Mouse (Mus musculus) CH12.LX (cell line): ENCODE data around the gene Gm9376. TPM values are rescaled to one million over a fixed set of nuclear protein-coding genes. Genes with fewer than 3 reads are reported as not detected.

Experiments
- DNase-seq: peaks from one replicate; pipeline ENCODE4 v3.0.0-alpha.2; 2013; ENCODE audit errors: extremely low read depth
- H3K27ac ChIP-seq: 2 replicates; pipeline ENCODE4 v1.5.1; 2012; ENCODE audit warnings: low read depth, mild to moderate bottlenecking, control low read depth, moderate library complexity; ENCODE audit not compliant: insufficient read depth
- H3K27me3 ChIP-seq: replicated peaks from 2 replicates; pipeline ENCODE3; 2012; ENCODE audit warnings: inconsistent platforms
- H3K36me3 ChIP-seq, 2 experiments: replicated peaks in 1 of 2; 2 replicates each; pipeline versions ENCODE3 to v1.6.1; 2012; ENCODE audit warnings: inconsistent platforms in 1 of 2, low read length in 1 of 2, mild to moderate bottlenecking in 1 of 2, mixed read lengths in 1 of 2, moderate library complexity in 1 of 2; ENCODE audit not compliant: control insufficient read depth in 1 of 2, insufficient read depth in 1 of 2
- H3K4me1 ChIP-seq, 2 experiments: 2 replicates each; pipeline ENCODE4 v1.6.1; 2012; ENCODE audit warnings: inconsistent platforms in 1 of 2, moderate library complexity in 1 of 2; ENCODE audit not compliant: insufficient read depth in 2 of 2, control insufficient read depth in 1 of 2
- H3K4me2 ChIP-seq: 2 replicates; pipeline ENCODE4 v1.6.1; 2012; ENCODE audit warnings: low read depth, mild to moderate bottlenecking, control low read depth; ENCODE audit not compliant: poor library complexity, insufficient read depth, severe bottlenecking
- H3K4me3 ChIP-seq, 3 experiments: fragments of 150-350 bp in 1 of 3; sonication (generic) in 1 of 3; replicated peaks in 1 of 3; 2 replicates each; pipeline versions ENCODE3 to v1.5.1; 2011 to 2012; ENCODE audit warnings: low read depth in 2 of 3, low read length in 2 of 3, mild to moderate bottlenecking in 2 of 3, moderate library complexity in 2 of 3, control low read depth in 1 of 3, improper control_type of control experiment in 1 of 3, inconsistent platforms in 1 of 3, mixed read lengths in 1 of 3; ENCODE audit not compliant: poor library complexity in 1 of 3
- H3K79me2 ChIP-seq: replicated peaks from 2 replicates; pipeline ENCODE4 v1.6.1; 2012; ENCODE audit warnings: mild to moderate bottlenecking, moderate library complexity; ENCODE audit not compliant: control insufficient read depth, poor library complexity, insufficient read depth, severe bottlenecking; ENCODE audit errors: extremely low read depth
- H3K9ac ChIP-seq: 2 replicates; pipeline ENCODE4 v1.6.1; 2012; ENCODE audit warnings: low read depth, mild to moderate bottlenecking, control low read depth, moderate library complexity; ENCODE audit not compliant: insufficient read depth
- H3K9me3 ChIP-seq: replicated peaks from 2 replicates; pipeline ENCODE3; 2012; ENCODE audit warnings: low read length, inconsistent platforms, mixed read lengths
- CHD1 ChIP-seq: IDR thresholded peaks from 2 replicates; pipeline ENCODE4 v1.6.1; 2012; ENCODE audit warnings: low read depth, low read length, improper control_type of control experiment, inconsistent platforms
- CTCF ChIP-seq, 2 experiments: IDR thresholded peaks in 1 of 2; conservative IDR thresholded peaks in 1 of 2; 2 replicates each; pipeline ENCODE4 v1.5.1; 2011 to 2012; ENCODE audit warnings: low read depth in 2 of 2, low read length in 2 of 2, improper control_type of control experiment in 1 of 2, inconsistent platforms in 1 of 2, mild to moderate bottlenecking in 1 of 2, moderate library complexity in 1 of 2
- ETS1 ChIP-seq: conservative IDR thresholded peaks from 2 replicates; pipeline ENCODE4 v1.6.1; 2012; ENCODE audit warnings: low read depth, mild to moderate bottlenecking, inconsistent platforms, low read length, improper control_type of control experiment, moderate library complexity
- GABPA ChIP-seq: IDR thresholded peaks from 2 replicates; pipeline ENCODE4 v1.6.1; 2012; ENCODE audit warnings: low read depth, low read length, improper control_type of control experiment, inconsistent platforms; ENCODE audit not compliant: insufficient replicate concordance
- HCFC1 ChIP-seq: IDR thresholded peaks from 2 replicates; pipeline ENCODE4 v1.6.1; 2012; ENCODE audit warnings: low read depth, mild to moderate bottlenecking, inconsistent platforms, low read length, improper control_type of control experiment
- JUN ChIP-seq: IDR thresholded peaks from 2 replicates; pipeline ENCODE4 v1.6.1; 2011; ENCODE audit warnings: low read depth, mild to moderate bottlenecking, low read length, improper control_type of control experiment, moderate library complexity; ENCODE audit not compliant: insufficient read depth
- MAZ ChIP-seq: IDR thresholded peaks from 2 replicates; pipeline ENCODE4 v1.6.1; 2012; ENCODE audit warnings: low read depth, mild to moderate bottlenecking, inconsistent platforms, low read length, improper control_type of control experiment, moderate library complexity
- MXI1 ChIP-seq: IDR thresholded peaks from 2 replicates; pipeline ENCODE4 v1.6.1; 2011; ENCODE audit warnings: mild to moderate bottlenecking, low read depth, low read length, improper control_type of control experiment
- MYC ChIP-seq: IDR thresholded peaks from 2 replicates; pipeline ENCODE4 v1.6.1; 2011; ENCODE audit warnings: low read depth, mild to moderate bottlenecking, improper control_type of control experiment, low read length
- NELFE ChIP-seq: IDR thresholded peaks from 2 replicates; pipeline ENCODE4 v1.6.1; 2011; ENCODE audit warnings: low read depth, low read length, improper control_type of control experiment
- POLR2AphosphoS2 ChIP-seq: IDR thresholded peaks from 2 replicates; pipeline ENCODE4 v1.6.1; 2011; ENCODE audit warnings: low read depth, low read length, improper control_type of control experiment
- RCOR1 ChIP-seq: conservative IDR thresholded peaks from 2 replicates; pipeline ENCODE4 v1.6.1; 2012; ENCODE audit warnings: low read depth, mild to moderate bottlenecking, inconsistent platforms, low read length, improper control_type of control experiment
- ZC3H11A ChIP-seq: IDR thresholded peaks from 2 replicates; pipeline ENCODE4 v1.6.1; 2012; ENCODE audit warnings: low read depth, mild to moderate bottlenecking, inconsistent platforms, low read length, improper control_type of control experiment
- ZNF384 ChIP-seq: IDR thresholded peaks from 2 replicates; pipeline ENCODE4 v1.6.1; 2012; ENCODE audit warnings: low read depth, low read length, improper control_type of control experiment, inconsistent platforms
- dilution Hi-C: fragments of 300-500 bp; cut with MboI; formaldehyde crosslinking; loops from 2 replicates; pipeline ENCODE4 v1.14.3; 2020; ENCODE audit warnings: low sequenced_read_pairs; ENCODE audit not compliant: extremely low pct_unique_long_range_greater_than_20kb, extremely low pct_ligation_motif_present
- in situ Hi-C: fragments of 300-500 bp; cut with MboI; formaldehyde crosslinking; loops from 3 replicates; pipeline ENCODE4 v1.14.3; 2019; ENCODE audit warnings: low sequenced_read_pairs, low pct_ligation_motif_present, low pct_unique_long_range_greater_than_20kb, mixed read lengths
- polyA plus RNA-seq: library from polyadenylated mRNA; unstranded; fragments of >175 nt; gene quantifications from 2 replicates; pipeline ENCODE4 v1.2.1, GENCODE M21; 2012; ENCODE audit warnings: low read depth; ENCODE audit not compliant: insufficient read length
- total RNA-seq, 2 experiments: library from RNA; depleted of rRNA; stranded (reverse); fragments of 300-350 nt in 1 of 2; fragments of >200 nt in 1 of 2; gene quantifications; 2 replicates each; pipeline ENCODE4 v1.2.3; 2012 to 2014

Gene Gm9376
- total and polyA plus RNA-seq, 3 experiments, result not detected

DNA sequence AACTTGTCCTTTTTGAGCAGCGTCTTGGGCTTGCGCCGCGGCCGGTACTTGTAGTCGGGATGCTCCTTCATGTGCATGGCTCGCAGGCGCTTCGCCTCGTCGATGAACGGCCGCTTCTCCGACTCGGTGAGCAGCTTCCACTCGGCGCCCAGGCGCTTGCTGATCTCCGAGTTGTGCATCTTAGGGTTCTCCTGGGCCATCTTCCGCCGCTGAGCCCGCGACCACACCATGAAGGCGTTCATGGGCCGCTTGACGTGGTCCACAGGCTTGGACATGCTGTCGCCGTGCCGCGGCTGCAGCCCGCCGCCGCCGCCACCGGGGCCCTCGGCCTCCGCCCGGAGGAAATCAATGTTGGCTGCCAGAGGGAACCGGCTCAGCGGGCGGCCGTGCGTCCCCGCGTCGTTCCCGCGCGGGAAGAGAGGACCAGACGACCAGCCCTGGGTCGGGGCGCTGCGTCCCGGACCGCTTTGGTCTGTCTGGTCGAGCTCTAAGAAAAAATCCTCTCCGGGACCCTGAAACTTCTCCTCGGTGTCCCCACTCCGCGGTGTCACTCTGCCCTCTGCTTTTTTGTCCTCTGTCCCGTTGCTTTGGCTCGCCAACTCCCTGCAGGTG, 31.3 kb upstream of the Gm9376 start:
- H3K4me2 ChIP-seq, result no peak overlapping the region

DNA sequence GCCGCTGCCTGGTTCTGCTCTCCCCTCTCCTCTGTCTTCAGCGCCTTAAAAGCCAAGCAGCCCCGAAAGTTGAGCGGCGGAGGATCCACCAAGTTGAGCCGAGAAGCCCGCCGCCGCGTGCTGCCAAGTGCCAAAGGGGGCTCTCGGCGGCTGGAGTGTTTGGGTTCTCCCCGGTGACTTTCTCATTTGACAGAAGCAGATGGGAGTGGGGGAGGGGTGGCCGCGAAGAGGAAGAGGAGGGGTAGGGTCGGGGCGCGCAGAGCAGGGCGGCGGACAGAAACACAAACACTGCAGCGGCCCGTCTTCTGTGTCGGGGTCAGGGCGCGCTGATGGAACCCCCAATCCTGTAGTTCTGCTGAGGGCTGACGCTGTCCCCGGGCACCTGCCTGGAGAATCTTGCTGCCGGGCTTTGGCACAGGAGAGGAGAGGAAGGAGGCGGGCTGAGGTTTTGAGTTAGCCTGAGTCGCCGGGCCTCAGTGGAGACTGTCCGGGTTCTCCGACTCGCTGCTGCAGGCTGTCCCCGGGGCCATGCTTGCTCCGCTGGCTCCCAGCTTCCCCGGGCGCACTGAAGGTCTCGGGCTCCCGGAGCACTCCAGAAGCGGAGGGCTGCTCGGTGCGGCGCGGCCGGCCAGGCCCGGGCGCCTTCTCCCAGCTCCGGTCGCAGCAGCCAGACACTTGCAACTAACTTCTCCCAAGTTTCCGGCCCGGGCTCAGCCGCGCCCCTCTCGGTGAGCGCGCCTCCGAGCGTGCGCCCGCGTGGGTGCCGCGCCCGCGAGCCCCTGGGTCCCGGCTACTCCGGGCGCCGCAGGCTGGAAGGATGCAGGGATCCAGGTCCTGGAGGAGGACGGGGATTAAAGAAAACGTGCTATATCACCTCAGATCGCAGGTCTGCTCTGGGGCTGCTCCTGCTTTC, 30.5 kb upstream of the Gm9376 start:
- H3K9ac ChIP-seq, result no peak overlapping the region

More for the DNA sequence above, 31.3 kb upstream of the Gm9376 start:
- TF ChIP-seq HCFC1 (no peak), CTCF (conservative IDR thresholded peaks at IDR 0.05 in 1 of 2, IDR thresholded peaks at IDR 0.05 in 1 of 2; ENCODE audit: low read depth in 2 of 2, low read length in 2 of 2) (no peak), GABPA (no peak), ETS1 (no peak), MAZ (no peak), MYC (no peak), JUN (no peak), CHD1 (no peak), POLR2AphosphoS2 (no peak), MXI1 (no peak)
- TF ChIP-seq, all 38 proteins: peak for 0
- Histone ChIP-seq H3K36me3 (no peaks in the 10 kb centered on the region), H3K4me1 (peaks cover 6 to 26% of the 10 kb centered on the region in 2 experiments; a peak in 3 of 4 replicates), H3K9me3 (peaks cover 27% of the 10 kb centered on the region), H3K79me2 (no peaks in the 10 kb centered on the region), H3K27me3 (no peaks in the 10 kb centered on the region), H3K27ac (no peak overlapping the region), H3K9ac (no peak overlapping the region), H3K4me3 (no peak overlapping the region)
- no peak for DNase-seq
- dilution Hi-C loops, result no loop called here
- in situ Hi-C loops, result no loop called here

More for the DNA sequence above, 30.5 kb upstream of the Gm9376 start:
- Histone ChIP-seq H3K27ac (no peak overlapping the region), H3K4me3 (no peak overlapping the region), H3K4me1 (peaks cover 8 to 24% of the 10 kb centered on the region in 2 experiments), H3K9me3 (peaks cover 27% of the 10 kb centered on the region), H3K79me2 (no peaks in the 10 kb centered on the region), H3K27me3 (no peaks in the 10 kb centered on the region), H3K4me2 (no peak overlapping the region), H3K36me3 (no peaks in the 10 kb centered on the region)
- TF ChIP-seq RCOR1 (no peak), ZC3H11A (no peak), NELFE (no peak), ZNF384 (no peak)
- dilution Hi-C loops (no loop called here), in situ Hi-C loops (no loop called here)
- no peak for DNase-seq
